Mouse (Mus musculus) layer of hippocampus, postnatal 10 days (tissue): ENCODE data around the gene Kmt2d. TPM values are rescaled to one million over a fixed set of nuclear protein-coding genes. Genes with fewer than 3 reads are reported as not detected.

Experiments
- DNase-seq, 2 experiments: peaks; one replicate each; pipeline ENCODE4 v3.0.0; 2021; ENCODE audit warnings: low spot score in 2 of 2
- total RNA-seq, 2 experiments: library from RNA; stranded (reverse); gene quantifications; 2 replicates each; pipeline ENCODE4 v1.2.3; 2021

The Kmt2d gene
- total RNA-seq, 2 experiments from 2014 or later = 71.4 to 77.3 TPM

- DNase-seq = no peak
These were observed 20.3 kb upstream of the Kmt2d start for GRCm38 (mm10) chr15:98891198-98891742.

- DNase-seq = no peak
These were observed 16.5 kb upstream of the Kmt2d start for GRCm38 (mm10) chr15:98887526-98887925.

- no peak for DNase-seq
These were observed 15.8 kb upstream of the Kmt2d start for GRCm38 (mm10) chr15:98886667-98887387.

- DNase-seq = no peak
These were observed 13.1 kb upstream of the Kmt2d start for GRCm38 (mm10) chr15:98884106-98884505.

GRCm38 (mm10) chr15:98883661-98884060, 12.7 kb upstream of the Kmt2d start:
- DNase-seq = no peak

- no peak for DNase-seq
These were observed 10.6 kb upstream of the Kmt2d start for GRCm38 (mm10) chr15:98881656-98882008.

- DNase-seq = peak; percentile 80 to 81
These were observed 10.1 kb upstream of the Kmt2d start for GRCm38 (mm10) chr15:98880978-98881655.

- peak in 1 of 2 experiments; percentile 66 for DNase-seq
These were observed 6.3 kb upstream of the Kmt2d start for GRCm38 (mm10) chr15:98877331-98877730.

GRCm38 (mm10) chr15:98871916-98872888, 1.2 kb upstream of the Kmt2d start:
- peak; percentile 93 to 95 for DNase-seq

- DNase-seq = peak; percentile 34 to 58
These were observed 580 bp downstream of the Kmt2d start for GRCm38 (mm10) chr15:98870179-98871069.

- no peak for DNase-seq
These were observed 1.4 kb downstream of the Kmt2d start for GRCm38 (mm10) chr15:98869342-98870178.

GRCm38 (mm10) chr15:98868346-98869063, 2.5 kb downstream of the Kmt2d start:
- DNase-seq = no peak

- DNase-seq = peak in 1 of 2 experiments; percentile 59
These were observed 3.7 kb downstream of the Kmt2d start for GRCm38 (mm10) chr15:98867321-98867720.

GRCm38 (mm10) chr15:98866501-98866900, 4.5 kb downstream of the Kmt2d start:
- DNase-seq = no peak

GRCm38 (mm10) chr15:98865771-98866170, 5.2 kb downstream of the Kmt2d start:
- DNase-seq = no peak

- DNase-seq = no peak
These were observed 6.1 kb downstream of the Kmt2d start for GRCm38 (mm10) chr15:98864951-98865350.

- no peak for DNase-seq
These were observed 7.5 kb downstream of the Kmt2d start for GRCm38 (mm10) chr15:98863451-98863958.

GRCm38 (mm10) chr15:98861701-98862410, 9.1 kb downstream of the Kmt2d start:
- no peak for DNase-seq
